Mouse (Mus musculus): ENCODE data around the gene Nck2. TPM values are rescaled to one million over a fixed set of nuclear protein-coding genes. Genes with fewer than 3 reads are reported as not detected.

The Nck2 gene
- polyA plus RNA-seq, 1 experiment from 2014 or later, result 37.0 TPM

- WGBS, result 85% methylated on average over 13 of the region's 13 CpGs
- peaks cover 13% of the 10 kb centered on the region; the same call in 1 of the 2 replicates for H3K36me3 ChIP-seq
- H3K27ac ChIP-seq, result no peak overlapping the region
- H3K4me3 ChIP-seq, result no peak overlapping the region
- H3K9me3 ChIP-seq, result no peaks in the 10 kb centered on the region
- H3K27me3 ChIP-seq (ENCODE audit: insufficient read depth, poor library complexity, severe bottlenecking), result no peaks in the 10 kb centered on the region
- H3K4me1 ChIP-seq, result no peaks in the 10 kb centered on the region
- DNase-seq (ENCODE audit: low spot score), result no peak
These were observed 117.8 kb downstream of the Nck2 start for GRCm38 (mm10) chr1:43562002-43562666.

DNA sequence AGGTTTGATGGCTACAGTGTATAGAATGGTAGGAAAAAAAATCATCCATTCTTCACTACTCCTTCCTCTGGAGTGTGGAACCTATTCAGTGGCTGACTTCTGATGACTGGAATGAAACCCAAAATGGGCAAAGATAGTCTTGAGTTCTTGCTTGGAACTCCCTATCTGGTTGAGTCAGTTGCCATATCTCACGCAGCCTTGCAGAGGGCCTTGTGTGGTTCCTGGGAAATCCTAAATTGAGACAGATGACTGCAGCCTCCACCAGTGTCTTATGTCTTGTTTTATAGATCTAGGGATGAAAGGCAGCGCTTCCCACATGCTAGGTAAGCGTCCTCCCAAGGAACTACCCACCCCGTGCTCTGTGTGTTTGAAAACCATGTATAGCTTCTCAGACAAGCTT lies 120.9 kb downstream of the Nck2 start:
- WGBS, result 94% methylated on average over 4 of the region's 4 CpGs
- no peak overlapping the region for H3K4me3 ChIP-seq
- no peaks in the 10 kb centered on the region; the same call in 1 of the 2 replicates for H3K4me1 ChIP-seq
- H3K9me3 ChIP-seq, result no peaks in the 10 kb centered on the region
- no peak for DNase-seq (ENCODE audit: low spot score)
- H3K36me3 ChIP-seq, result peaks cover 30% of the 10 kb centered on the region
- H3K27ac ChIP-seq, result no peak overlapping the region
- no peaks in the 10 kb centered on the region for H3K27me3 ChIP-seq (ENCODE audit: insufficient read depth, poor library complexity, severe bottlenecking)

DNA sequence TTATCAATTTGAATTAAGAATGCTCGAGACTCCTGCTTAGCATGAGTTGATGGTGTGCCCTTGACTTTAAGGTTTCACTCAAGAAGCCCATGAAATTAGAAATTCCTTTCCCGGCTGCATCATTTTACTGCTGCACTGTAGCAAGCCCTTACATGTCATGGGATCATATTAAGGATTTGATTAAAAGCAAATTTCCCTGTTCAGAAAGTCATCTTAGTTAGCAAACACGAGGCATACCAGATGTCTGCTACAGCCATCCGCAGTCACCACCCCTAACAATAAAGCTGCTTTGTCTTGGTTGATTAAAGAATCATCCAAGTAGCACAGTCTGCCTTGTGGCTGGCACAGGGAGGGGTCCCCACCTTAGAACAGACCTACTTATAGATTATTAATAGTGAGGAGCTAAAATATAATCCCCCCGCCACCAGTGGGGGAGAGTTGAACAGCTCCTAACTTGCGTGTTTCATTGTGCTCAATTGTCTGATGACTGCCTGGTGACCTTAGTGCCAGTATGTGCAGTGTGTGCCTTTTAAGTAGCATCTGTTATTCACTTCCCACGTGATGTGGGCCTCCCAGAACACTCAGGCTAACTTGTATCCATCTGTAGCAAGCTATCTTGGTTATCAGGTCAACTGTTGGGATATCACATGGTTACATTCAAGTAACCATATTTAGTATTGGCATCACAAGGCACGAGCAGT lies 122.4 kb downstream of the Nck2 start:
- no peaks in the 10 kb centered on the region for H3K27me3 ChIP-seq (ENCODE audit: insufficient read depth, poor library complexity, severe bottlenecking)
- no peaks in the 10 kb centered on the region; the same call in 1 of the 2 replicates for H3K4me1 ChIP-seq
- no peak overlapping the region for H3K4me3 ChIP-seq
- peaks cover 34% of the 10 kb centered on the region for H3K36me3 ChIP-seq
- no peaks in the 10 kb centered on the region for H3K9me3 ChIP-seq
- WGBS, result 87% methylated on average over 8 of the region's 8 CpGs
- H3K27ac ChIP-seq, result no peak overlapping the region
- DNase-seq (ENCODE audit: low spot score), result no peak

DNA sequence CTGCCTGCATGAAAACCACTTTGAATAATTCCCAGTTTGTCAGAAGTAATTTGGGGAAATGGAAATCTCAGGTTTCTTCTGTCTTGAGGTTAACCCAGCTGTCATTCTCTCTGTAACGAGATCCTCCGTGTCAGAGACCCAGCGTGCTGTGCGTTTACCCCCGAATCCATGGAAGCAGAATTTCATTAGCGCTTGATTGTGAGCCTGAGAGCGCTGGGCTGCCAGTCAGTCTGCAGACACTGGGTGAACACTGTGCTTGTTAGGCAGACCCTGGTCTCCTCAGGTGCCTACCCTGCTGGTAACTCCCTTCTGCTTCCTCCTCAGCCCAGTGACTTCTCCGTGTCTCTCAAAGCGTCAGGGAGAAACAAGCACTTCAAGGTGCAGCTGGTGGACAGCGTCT lies 124.4 kb downstream of the Nck2 start:
- no peak overlapping the region for H3K27ac ChIP-seq
- 92% methylated on average over 10 of the region's 10 CpGs for WGBS
- no peak for DNase-seq (ENCODE audit: low spot score)
- H3K4me1 ChIP-seq, result no peaks in the 10 kb centered on the region; the same call in 1 of the 2 replicates
- H3K36me3 ChIP-seq, result peaks cover 31% of the 10 kb centered on the region
- H3K4me3 ChIP-seq, result no peak overlapping the region
- H3K9me3 ChIP-seq, result no peaks in the 10 kb centered on the region
- no peaks in the 10 kb centered on the region for H3K27me3 ChIP-seq (ENCODE audit: insufficient read depth, poor library complexity, severe bottlenecking)

DNA sequence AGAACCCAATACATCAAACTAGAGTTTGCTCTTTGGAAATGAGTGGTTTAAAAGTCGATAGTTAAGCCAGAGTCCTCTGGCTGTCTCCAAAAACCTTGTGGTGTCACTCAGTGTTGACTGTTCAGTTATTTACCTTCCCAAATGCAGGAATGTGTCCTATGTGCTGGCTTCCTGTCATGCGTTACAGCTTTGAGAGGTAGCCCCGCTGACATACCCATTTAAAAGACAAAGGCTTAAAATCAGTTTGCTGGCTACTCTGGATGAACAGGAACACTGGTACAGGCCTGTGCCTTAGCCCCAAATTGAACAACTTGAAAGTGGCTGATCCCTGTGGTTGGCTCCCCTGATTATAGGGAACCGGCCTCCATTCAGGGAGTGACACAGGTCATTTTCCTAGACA lies 126.7 kb downstream of the Nck2 start:
- DNase-seq (ENCODE audit: low spot score), result no peak
- H3K27me3 ChIP-seq (ENCODE audit: insufficient read depth, poor library complexity, severe bottlenecking), result no peaks in the 10 kb centered on the region
- no peak overlapping the region for H3K27ac ChIP-seq
- H3K4me1 ChIP-seq, result no peaks in the 10 kb centered on the region; the same call in 1 of the 2 replicates
- peaks cover 27% of the 10 kb centered on the region for H3K36me3 ChIP-seq
- H3K9me3 ChIP-seq, result no peaks in the 10 kb centered on the region
- no peak overlapping the region for H3K4me3 ChIP-seq
- WGBS, result 87% methylated on average over 4 of the region's 4 CpGs

DNA sequence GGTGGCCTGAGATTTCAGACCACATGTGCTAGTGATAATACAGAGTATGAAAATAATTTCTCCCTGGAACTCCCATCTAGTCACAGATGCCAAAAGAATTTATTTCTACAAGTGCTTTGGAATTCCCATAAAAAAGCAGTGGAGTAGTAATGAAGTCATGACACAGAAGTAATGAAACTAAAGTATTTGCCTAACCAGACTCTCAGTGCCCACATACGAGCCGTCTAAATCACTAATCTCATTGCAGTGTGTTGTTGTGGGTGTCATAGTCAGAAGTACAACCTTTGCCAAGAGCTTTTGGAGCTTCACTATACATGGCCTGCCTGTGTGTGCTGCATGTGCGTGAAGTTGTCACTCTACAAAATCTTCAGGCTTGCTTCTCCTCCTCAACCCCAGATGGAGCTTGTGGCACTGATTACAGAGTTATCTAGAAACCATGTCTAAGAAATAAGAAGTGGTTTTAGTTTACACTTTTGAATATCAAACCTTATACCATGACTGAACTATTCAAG lies 130.5 kb downstream of the Nck2 start:
- Histone ChIP-seq H3K27me3 (ENCODE audit: insufficient read depth, poor library complexity, severe bottlenecking) (no peaks in the 10 kb centered on the region), H3K4me3 (no peak overlapping the region), H3K9me3 (no peaks in the 10 kb centered on the region), H3K36me3 (peaks cover 10% of the 10 kb centered on the region), H3K4me1 (no peaks in the 10 kb centered on the region), H3K27ac (no peak overlapping the region)
- DNase-seq (ENCODE audit: low spot score), result no peak
- WGBS, result 83% methylated on average over 3 of the region's 3 CpGs

GRCm38 (mm10) chr1:43577371-43577770 lies 133.0 kb downstream of the Nck2 start:
- Histone ChIP-seq H3K4me1 (no peaks in the 10 kb centered on the region), H3K9me3 (no peaks in the 10 kb centered on the region), H3K27ac (no peak overlapping the region), H3K27me3 (ENCODE audit: insufficient read depth, poor library complexity, severe bottlenecking) (no peaks in the 10 kb centered on the region), H3K4me3 (no peak overlapping the region), H3K36me3 (no peaks in the 10 kb centered on the region)
- no peak for DNase-seq (ENCODE audit: low spot score)
- 76% methylated on average over 3 of the region's 3 CpGs for WGBS

DNA sequence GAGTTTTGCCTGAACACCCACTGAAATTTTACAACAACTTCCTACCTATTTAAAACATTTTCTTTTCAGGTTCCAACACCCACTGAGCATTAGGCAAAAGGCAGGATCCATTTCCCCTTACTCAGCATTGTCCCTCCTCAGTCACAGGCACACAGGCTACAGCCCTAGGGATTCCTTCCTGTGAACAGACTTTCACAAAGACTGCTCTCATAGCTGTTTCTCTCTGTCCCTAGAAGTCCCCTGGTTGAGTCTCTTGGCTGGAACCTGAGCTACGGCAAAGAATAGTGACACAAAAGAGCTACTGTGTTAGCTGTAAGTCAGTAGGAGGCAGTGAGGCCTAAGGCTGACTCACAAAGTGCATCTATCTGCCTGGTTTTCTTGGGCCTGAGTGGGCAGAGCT lies 139.2 kb downstream of the Nck2 start:
- DNase-seq (ENCODE audit: low spot score), result no peak
- H3K9me3 ChIP-seq, result no peaks in the 10 kb centered on the region
- H3K36me3 ChIP-seq, result no peaks in the 10 kb centered on the region
- H3K27ac ChIP-seq, result no peak overlapping the region
- H3K4me1 ChIP-seq, result no peaks in the 10 kb centered on the region
- WGBS, result 81% methylated on average over 1 of the region's 1 CpGs
- H3K27me3 ChIP-seq (ENCODE audit: insufficient read depth, poor library complexity, severe bottlenecking), result no peaks in the 10 kb centered on the region
- no peak overlapping the region for H3K4me3 ChIP-seq

DNA sequence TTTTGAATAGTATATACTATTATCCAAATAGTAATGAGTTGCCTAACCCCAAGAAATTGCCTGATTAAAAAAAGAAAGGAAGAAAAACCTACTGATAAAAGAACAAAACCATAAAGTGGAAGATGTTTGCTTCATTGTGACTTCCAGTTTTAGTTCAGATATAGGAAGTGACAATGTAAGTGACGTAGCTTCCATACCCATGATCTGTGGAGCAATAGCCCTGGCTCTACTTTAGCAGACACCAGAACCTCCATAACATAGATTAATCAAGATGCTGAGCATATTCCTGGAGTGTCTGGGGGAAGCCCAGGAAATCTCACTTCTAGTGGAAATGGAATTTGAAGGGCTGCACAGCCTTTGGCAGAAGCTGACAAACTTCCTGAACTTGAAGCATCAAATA lies 144.6 kb downstream of the Nck2 start:
- Histone ChIP-seq H3K9me3 (no peaks in the 10 kb centered on the region), H3K4me1 (no peaks in the 10 kb centered on the region), H3K27me3 (ENCODE audit: insufficient read depth, poor library complexity, severe bottlenecking) (no peaks in the 10 kb centered on the region), H3K4me3 (no peak overlapping the region), H3K36me3 (no peaks in the 10 kb centered on the region), H3K27ac (no peak overlapping the region)
- WGBS, result 78% methylated on average over 1 of the region's 1 CpGs
- DNase-seq (ENCODE audit: low spot score), result no peak

DNA sequence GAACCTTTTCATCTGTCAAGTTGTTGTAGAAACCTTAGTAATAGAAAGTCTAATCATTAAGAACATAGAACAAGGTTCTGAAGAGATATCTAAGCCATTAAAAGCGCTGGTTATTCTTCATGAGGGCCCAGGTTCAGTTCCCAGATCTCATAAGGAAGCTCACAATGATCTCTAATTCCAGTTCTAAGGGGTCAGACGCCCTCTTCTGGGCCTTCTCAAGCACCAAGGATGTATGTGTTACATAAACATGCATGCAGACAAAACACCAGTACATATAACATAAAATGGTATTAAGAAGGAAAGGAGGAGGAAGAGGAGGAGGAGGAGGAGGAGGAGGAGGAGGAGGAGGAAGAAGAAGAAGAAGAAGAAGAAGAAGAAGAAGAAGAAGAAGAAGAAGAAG lies 145.5 kb downstream of the Nck2 start:
- Histone ChIP-seq H3K36me3 (no peaks in the 10 kb centered on the region), H3K27me3 (ENCODE audit: insufficient read depth, poor library complexity, severe bottlenecking) (no peaks in the 10 kb centered on the region), H3K4me1 (no peaks in the 10 kb centered on the region), H3K9me3 (no peaks in the 10 kb centered on the region), H3K27ac (no peak overlapping the region), H3K4me3 (no peak overlapping the region)
- no peak for DNase-seq (ENCODE audit: low spot score)
- 31% methylated on average over 2 of the region's 2 CpGs for WGBS

DNA sequence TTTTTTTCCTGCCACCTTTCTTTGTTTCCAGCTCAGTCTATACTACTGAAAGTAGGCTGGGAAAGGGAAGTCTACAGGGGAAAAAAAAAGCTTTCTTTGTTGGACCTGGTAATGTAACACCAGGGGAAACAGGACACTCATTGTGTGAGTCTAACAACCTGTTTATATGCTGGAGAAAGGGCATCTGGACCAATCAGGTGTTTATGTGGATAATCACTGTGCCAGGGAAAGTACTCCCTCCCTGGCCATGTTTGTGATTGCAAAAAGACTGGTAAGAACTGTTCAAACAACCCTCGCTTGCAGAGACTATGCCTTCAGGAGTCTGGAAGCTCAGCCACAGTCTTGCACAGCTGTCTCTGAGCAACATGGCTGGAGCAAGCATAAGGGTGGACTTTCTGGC lies 146.3 kb downstream of the Nck2 start:
- Histone ChIP-seq H3K4me3 (no peak overlapping the region), H3K27me3 (ENCODE audit: insufficient read depth, poor library complexity, severe bottlenecking) (no peaks in the 10 kb centered on the region), H3K9me3 (no peaks in the 10 kb centered on the region), H3K27ac (no peak overlapping the region), H3K4me1 (no peaks in the 10 kb centered on the region), H3K36me3 (no peaks in the 10 kb centered on the region)
- WGBS, result 55% methylated on average over 1 of the region's 1 CpGs
- DNase-seq (ENCODE audit: low spot score), result no peak

GRCm38 (mm10) chr1:43593069-43593468 lies 148.7 kb downstream of the Nck2 start:
- no peak overlapping the region for H3K4me3 ChIP-seq
- no peaks in the 10 kb centered on the region for H3K4me1 ChIP-seq
- DNase-seq (ENCODE audit: low spot score), result no peak
- 77% methylated on average over 3 of the region's 3 CpGs for WGBS
- no peaks in the 10 kb centered on the region for H3K9me3 ChIP-seq
- H3K27ac ChIP-seq, result no peak overlapping the region
- H3K27me3 ChIP-seq (ENCODE audit: insufficient read depth, poor library complexity, severe bottlenecking), result no peaks in the 10 kb centered on the region
- no peaks in the 10 kb centered on the region for H3K36me3 ChIP-seq

DNA sequence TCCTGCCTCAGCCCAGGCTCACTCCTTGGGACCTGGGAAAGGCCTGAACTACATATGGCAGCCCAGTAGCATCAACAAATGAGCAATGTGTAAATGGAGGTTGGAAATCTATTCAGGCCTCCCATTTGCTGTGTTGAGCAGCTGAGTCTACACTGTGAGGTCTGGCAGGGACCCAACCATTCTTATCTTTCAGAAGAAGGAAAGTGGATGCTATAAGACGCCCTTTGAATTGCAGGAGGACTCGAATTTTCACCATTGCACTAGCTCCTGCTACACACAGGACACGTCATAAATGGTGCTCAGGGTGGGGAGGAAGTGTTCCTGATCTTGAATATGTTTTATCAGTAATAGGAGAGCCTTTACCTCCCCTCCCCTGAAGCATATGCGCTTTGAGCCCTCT lies 150.4 kb downstream of the Nck2 start:
- H3K9me3 ChIP-seq, result no peaks in the 10 kb centered on the region
- 70% methylated on average over 4 of the region's 4 CpGs for whole genome bisulfite sequencing
- H3K27me3 ChIP-seq (ENCODE audit: insufficient read depth, poor library complexity, severe bottlenecking), result no peaks in the 10 kb centered on the region
- no peak overlapping the region for H3K27ac ChIP-seq
- DNase-seq (ENCODE audit: low spot score), result no peak
- H3K4me3 ChIP-seq, result no peak overlapping the region
- H3K36me3 ChIP-seq, result no peaks in the 10 kb centered on the region
- H3K4me1 ChIP-seq, result no peaks in the 10 kb centered on the region
